Mouse (Mus musculus): Measurements from ENCODE around the gene Jph3. TPM values are rescaled to one million over a fixed set of nuclear protein-coding genes. Genes with fewer than 3 reads are reported as not detected.
A peak's percentile ranks its signal among the peaks of the same experiment; 100 is the strongest.

The Jph3 gene
- polyA plus RNA-seq, 1 experiment: not detected

- no peaks in the 10 kb centered on the region for H3K36me3 ChIP-seq (replicated peaks; ENCODE audit: low read length)
- H3K9me3 ChIP-seq: no peaks in the 10 kb centered on the region
- no peak overlapping the region for H3K4me3 ChIP-seq (replicated peaks)
- no peaks in the 10 kb centered on the region for H3K4me1 ChIP-seq
- peaks cover 74% of the 10 kb centered on the region for H3K27me3 ChIP-seq (replicated peaks)
- no peak for TF ChIP-seq FLI1 (IDR thresholded peaks at IDR 0.05; ENCODE audit: low read length)
- TF ChIP-seq GATA1 (IDR thresholded peaks at IDR 0.05; ENCODE audit: borderline replicate concordance, low read length): no peak
These were observed 39.7 kb downstream of the Jph3 start for GRCm38 (mm10) chr8:121769095-121769494.

- Histone ChIP-seq H3K4me3 (replicated peaks) (no peak overlapping the region), H3K36me3 (replicated peaks; ENCODE audit: low read length) (no peaks in the 10 kb centered on the region), H3K4me1 (no peaks in the 10 kb centered on the region), H3K9me3 (no peaks in the 10 kb centered on the region), H3K27me3 (replicated peaks) (peaks cover 76% of the 10 kb centered on the region)
- TF ChIP-seq FLI1 (IDR thresholded peaks at IDR 0.05; ENCODE audit: low read length) (no peak), GATA1 (IDR thresholded peaks at IDR 0.05; ENCODE audit: borderline replicate concordance, low read length) (no peak)
These were observed 40.2 kb downstream of the Jph3 start for GRCm38 (mm10) chr8:121769621-121770020.

GRCm38 (mm10) chr8:121770845-121771752 is 41.7 kb downstream of the Jph3 start:
- Histone ChIP-seq H3K4me3 (replicated peaks) (no peak overlapping the region), H3K4me1 (no peaks in the 10 kb centered on the region), H3K27me3 (replicated peaks) (peaks cover 76% of the 10 kb centered on the region), H3K9me3 (no peaks in the 10 kb centered on the region), H3K36me3 (replicated peaks; ENCODE audit: low read length) (no peaks in the 10 kb centered on the region)
- TF ChIP-seq GATA1 (IDR thresholded peaks at IDR 0.05; ENCODE audit: borderline replicate concordance, low read length) (no peak), FLI1 (IDR thresholded peaks at IDR 0.05; ENCODE audit: low read length) (no peak)

GRCm38 (mm10) chr8:121773876-121774275 is 44.5 kb downstream of the Jph3 start:
- TF ChIP-seq GATA1 (IDR thresholded peaks at IDR 0.05; ENCODE audit: borderline replicate concordance, low read length) (no peak), FLI1 (IDR thresholded peaks at IDR 0.05; ENCODE audit: low read length) (no peak)
- H3K4me1 ChIP-seq: peaks cover 5% of the 10 kb centered on the region
- H3K9me3 ChIP-seq: no peaks in the 10 kb centered on the region
- H3K27me3 ChIP-seq (replicated peaks): peaks cover 78% of the 10 kb centered on the region
- no peaks in the 10 kb centered on the region for H3K36me3 ChIP-seq (replicated peaks; ENCODE audit: low read length)
- H3K4me3 ChIP-seq (replicated peaks): no peak overlapping the region

- H3K36me3 ChIP-seq (replicated peaks; ENCODE audit: low read length): no peaks in the 10 kb centered on the region
- no peaks in the 10 kb centered on the region for H3K9me3 ChIP-seq
- H3K27me3 ChIP-seq (replicated peaks): peaks cover 89% of the 10 kb centered on the region
- peaks cover 5% of the 10 kb centered on the region for H3K4me1 ChIP-seq
- no peak overlapping the region for H3K4me3 ChIP-seq (replicated peaks)
- TF ChIP-seq GATA1 (IDR thresholded peaks at IDR 0.05; ENCODE audit: borderline replicate concordance, low read length) (no peak), FLI1 (IDR thresholded peaks at IDR 0.05; ENCODE audit: low read length) (no peak)
These were observed 53.1 kb downstream of the Jph3 start for GRCm38 (mm10) chr8:121782493-121782892.

GRCm38 (mm10) chr8:121786542-121786941 is 57.1 kb downstream of the Jph3 start:
- no peak for TF ChIP-seq FLI1 (IDR thresholded peaks at IDR 0.05; ENCODE audit: low read length)
- no peak for TF ChIP-seq GATA1 (IDR thresholded peaks at IDR 0.05; ENCODE audit: borderline replicate concordance, low read length)
- Histone ChIP-seq H3K4me1 (peaks cover under 1% of the 10 kb centered on the region; the same call in 1 of the 2 replicates), H3K4me3 (replicated peaks) (no peak overlapping the region), H3K9me3 (no peaks in the 10 kb centered on the region), H3K27me3 (replicated peaks) (peaks cover 80% of the 10 kb centered on the region), H3K36me3 (replicated peaks; ENCODE audit: low read length) (no peaks in the 10 kb centered on the region)

GRCm38 (mm10) chr8:121788786-121789185 is 59.4 kb downstream of the Jph3 start:
- no peak for TF ChIP-seq FLI1 (IDR thresholded peaks at IDR 0.05; ENCODE audit: low read length)
- no peak for TF ChIP-seq GATA1 (IDR thresholded peaks at IDR 0.05; ENCODE audit: borderline replicate concordance, low read length)
- H3K4me1 ChIP-seq: peaks cover 21% of the 10 kb centered on the region
- H3K27me3 ChIP-seq (replicated peaks): peaks cover 59% of the 10 kb centered on the region
- no peaks in the 10 kb centered on the region for H3K9me3 ChIP-seq
- no peak overlapping the region for H3K4me3 ChIP-seq (replicated peaks)
- H3K36me3 ChIP-seq (replicated peaks; ENCODE audit: low read length): no peaks in the 10 kb centered on the region

- Histone ChIP-seq H3K36me3 (replicated peaks; ENCODE audit: low read length) (peaks cover 30% of the 10 kb centered on the region), H3K4me1 (peaks cover 27% of the 10 kb centered on the region), H3K9me3 (no peaks in the 10 kb centered on the region), H3K4me3 (replicated peaks) (no peak overlapping the region), H3K27me3 (replicated peaks) (peaks cover 28% of the 10 kb centered on the region)
- no peak for TF ChIP-seq GATA1 (IDR thresholded peaks at IDR 0.05; ENCODE audit: borderline replicate concordance, low read length)
- TF ChIP-seq FLI1 (IDR thresholded peaks at IDR 0.05; ENCODE audit: low read length): no peak
These were observed 62.7 kb downstream of the Jph3 start for GRCm38 (mm10) chr8:121792159-121792558.

GRCm38 (mm10) chr8:121792627-121793026 is 63.2 kb downstream of the Jph3 start:
- peaks cover 34% of the 10 kb centered on the region for H3K36me3 ChIP-seq (replicated peaks; ENCODE audit: low read length)
- peak overlapping the region; percentile 25 for H3K4me3 ChIP-seq (replicated peaks)
- H3K9me3 ChIP-seq: no peaks in the 10 kb centered on the region
- no peak for TF ChIP-seq FLI1 (IDR thresholded peaks at IDR 0.05; ENCODE audit: low read length)
- TF ChIP-seq GATA1 (IDR thresholded peaks at IDR 0.05; ENCODE audit: borderline replicate concordance, low read length): no peak
- peaks cover 27% of the 10 kb centered on the region for H3K4me1 ChIP-seq
- H3K27me3 ChIP-seq (replicated peaks): peaks cover 23% of the 10 kb centered on the region

- H3K36me3 ChIP-seq (replicated peaks; ENCODE audit: low read length): peaks cover 50% of the 10 kb centered on the region
- H3K27me3 ChIP-seq (replicated peaks): peaks cover 12% of the 10 kb centered on the region
- TF ChIP-seq FLI1 (IDR thresholded peaks at IDR 0.05; ENCODE audit: low read length): no peak
- TF ChIP-seq GATA1 (IDR thresholded peaks at IDR 0.05; ENCODE audit: borderline replicate concordance, low read length): no peak
These were observed 64.7 kb downstream of the Jph3 start for GRCm38 (mm10) chr8:121794151-121794550.

More at GRCm38 (mm10) chr8:121794151-121794550, 64.7 kb downstream of the Jph3 start:
- Histone ChIP-seq H3K9me3 (no peaks in the 10 kb centered on the region), H3K4me1 (peaks cover 27% of the 10 kb centered on the region), H3K4me3 (replicated peaks) (no peak overlapping the region)
